Mouse (Mus musculus) ES-E14 (cell line): ENCODE measurements at regions not wholly inside any gene's neighbourhood (a gene's known extent, or its start where the extent isn't known, plus 50 kb on each side); places are given as distances from the start of the nearest gene placed in this dataset.

Experiments used
- CHD2 ChIP-seq: IDR thresholded peaks from 2 replicates; pipeline ENCODE4 v1.6.1; 2014; ENCODE audit warnings: mild to moderate bottlenecking, low read depth, low read length, inconsistent platforms
- HCFC1 ChIP-seq: IDR thresholded peaks from 2 replicates; pipeline ENCODE4 v1.6.1; 2012; ENCODE audit warnings: low read length, inconsistent platforms, borderline replicate concordance; ENCODE audit not compliant: insufficient read depth
- MAFK ChIP-seq: IDR thresholded peaks from 2 replicates; pipeline ENCODE4 v1.6.1; 2014; ENCODE audit warnings: mild to moderate bottlenecking, low read depth, low read length, inconsistent platforms; ENCODE audit not compliant: insufficient read depth
- ZC3H11A ChIP-seq: IDR thresholded peaks from 2 replicates; pipeline ENCODE4 v1.6.1; 2012; ENCODE audit warnings: low read depth, mild to moderate bottlenecking, inconsistent platforms, low read length, borderline replicate concordance
- ZNF384 ChIP-seq: IDR thresholded peaks from 2 replicates; pipeline ENCODE4 v1.6.1; 2012; ENCODE audit warnings: low read depth, low read length, inconsistent platforms

DNA sequence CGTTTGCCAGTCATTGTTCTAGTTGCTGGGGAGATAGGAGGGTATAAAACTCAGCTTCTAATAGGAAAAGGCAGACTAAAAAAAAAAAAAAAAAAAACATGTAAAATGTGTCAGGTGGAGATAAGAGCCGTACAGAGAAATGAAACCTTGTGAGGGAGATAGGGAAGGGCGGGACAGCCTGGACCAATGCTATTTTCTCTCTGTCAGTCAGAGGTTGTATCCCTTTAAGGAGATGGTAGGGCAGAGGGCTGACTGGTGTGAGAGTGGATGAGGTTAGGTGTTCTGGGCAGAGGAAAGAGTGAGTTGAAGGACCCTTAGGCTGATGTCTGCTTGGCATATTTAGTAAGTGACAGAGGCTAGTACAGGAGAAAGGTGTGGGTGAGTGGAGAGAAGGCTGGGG, 169.2 kb upstream of the Serpine2 start:
- TF ChIP-seq MAFK = no peak
- no peak for TF ChIP-seq HCFC1
- no peak for TF ChIP-seq CHD2
- TF ChIP-seq ZNF384 = no peak
- TF ChIP-seq ZC3H11A = no peak
